Mouse (Mus musculus): ENCODE measurements around the gene Ttc23l.

DNA sequence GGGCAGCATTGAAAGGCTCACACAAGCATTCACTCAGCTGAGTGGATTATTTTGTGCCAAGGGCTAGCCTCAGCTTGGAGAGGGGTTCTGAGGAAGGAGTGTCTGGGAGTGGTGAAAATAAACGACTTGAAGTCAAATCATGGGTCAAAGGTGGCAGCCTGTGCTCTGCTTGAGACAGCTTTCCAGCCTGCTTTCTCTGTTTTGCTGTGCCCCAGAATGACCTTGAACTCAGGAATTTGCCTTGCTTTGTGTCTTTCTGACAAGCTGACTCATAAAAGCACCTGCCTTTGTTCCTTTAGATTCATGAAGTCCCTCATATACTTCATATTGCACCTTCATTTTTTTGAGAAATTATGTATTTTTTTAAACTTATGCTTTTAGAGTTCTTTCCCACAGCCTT, 5.7 kb upstream of the Ttc23l start:
- TF ChIP-seq CTCF (IDR thresholded peaks at IDR 0.05; ENCODE audit: control insufficient read depth, insufficient read depth, insufficient replicate concordance, low read depth, low read length): no peak
- TF ChIP-seq POLR2A (IDR thresholded peaks at IDR 0.05; ENCODE audit: control insufficient read depth, low read depth, low read length): no peak
